In the genomic region with DNA sequence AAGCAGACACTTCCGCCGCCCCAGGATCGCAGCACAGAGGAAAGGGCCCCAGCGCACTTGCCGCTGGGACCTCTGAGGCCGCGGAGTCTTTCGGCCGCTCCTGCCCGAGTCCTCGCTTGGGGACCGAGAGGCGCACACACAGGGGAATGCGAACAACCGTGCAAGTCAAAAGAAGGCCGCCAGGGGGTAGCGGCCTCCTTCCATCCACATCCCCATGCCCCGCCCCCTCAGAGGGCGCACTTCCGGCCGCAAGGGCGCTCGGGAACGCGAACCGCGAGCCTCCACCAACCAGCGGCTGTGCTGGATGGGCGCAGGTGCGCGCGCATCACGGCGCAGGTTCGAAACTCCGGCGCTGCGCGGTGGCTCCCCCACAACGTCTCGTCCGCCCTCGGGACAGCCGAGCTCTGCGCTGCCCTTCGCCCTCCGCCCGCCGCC, we compare ENCODE assay signal across 8 mouse cellular contexts. TPM values are rescaled to one million over a fixed set of nuclear protein-coding genes. Genes with fewer than 3 reads are reported as not detected.
DNase-seq lines count a peak whose midpoint lies in the region; ATAC-seq and TF ChIP-seq lines count a peak whose summit lies in the region.

D030056L22Rik (plus strand) TSS at position 328 of the 435 bp plus-strand sequence.

- peak; percentile 98 for ATAC-seq in embryonic facial prominence, embryonic 15.5 days (ENCODE audit: insufficient number of reproducible peaks, low FRiP score, low TSS enrichment, low read depth)
- ATAC-seq in kidney, embryonic 14.5 days (ENCODE audit: low FRiP score, low TSS enrichment) = peak; percentile 98
- peak; percentile 99 for ATAC-seq in limb, embryonic 15.5 days (ENCODE audit: insufficient number of reproducible peaks, low FRiP score, low TSS enrichment, low read depth)

- peak; percentile 97 for DNase-seq in 416B (ENCODE audit: low read depth)
- peak; percentile 97 for DNase-seq in heart, adult 9 months (ENCODE audit: low spot score in 2 of 2)
- peak; percentile 94 to 97 for DNase-seq in monocyte, adult 2 months (ENCODE audit: low read depth in 1 of 2, low spot score in 2 of 2)
- peak; percentile 98 to 99 for DNase-seq in spleen, postnatal 36 days (ENCODE audit: low spot score in 2 of 2)

- no peaks in the 10 kb centered on the region for H3K9me3 ChIP-seq in embryonic facial prominence, embryonic 15.5 days (replicated peaks)
- H3K9me3 ChIP-seq in kidney, embryonic 14.5 days (ENCODE audit: control insufficient read depth, low read length) = no peaks in the 10 kb centered on the region
- H3K9me3 ChIP-seq in limb, embryonic 15.5 days = no peaks in the 10 kb centered on the region

- H3K36me3 ChIP-seq in embryonic facial prominence, embryonic 15.5 days = no peaks in the 10 kb centered on the region
- peaks cover under 1% of the 10 kb centered on the region; the same call in 1 of the 2 replicates for H3K36me3 ChIP-seq in kidney, embryonic 14.5 days (ENCODE audit: control insufficient read depth, insufficient read depth, low read length)
- peaks cover 2% of the 10 kb centered on the region; the same call in 1 of the 2 replicates for H3K36me3 ChIP-seq in limb, embryonic 15.5 days

- peak within 1 kb of the TSS; percentile 98 for H3K27ac ChIP-seq in bone marrow, adult 2 months (ENCODE audit: control insufficient read depth, insufficient read depth, low read depth, low read length, poor library complexity)
- peak within 1 kb of the TSS; percentile 98 for H3K27ac ChIP-seq in embryonic facial prominence, embryonic 15.5 days (replicated peaks)
- H3K27ac ChIP-seq in kidney, embryonic 14.5 days (ENCODE audit: low read depth, low read length) = peak within 1 kb of the TSS; percentile 94
- H3K27ac ChIP-seq in limb, embryonic 15.5 days = peak within 1 kb of the TSS; percentile 97

- TF ChIP-seq CTCF in bone marrow, adult 2 months (IDR thresholded peaks at IDR 0.05; ENCODE audit: control insufficient read depth, insufficient read depth, low read length) = peak; percentile 64; the same call in 1 of the 2 replicates

- TF ChIP-seq POLR2A in bone marrow, adult 2 months (IDR thresholded peaks at IDR 0.05; ENCODE audit: borderline replicate concordance, control insufficient read depth, low read depth, low read length) = peak; percentile 76

- no peaks in the 10 kb centered on the region for H3K27me3 ChIP-seq in embryonic facial prominence, embryonic 15.5 days
- H3K27me3 ChIP-seq in kidney, embryonic 14.5 days (ENCODE audit: control insufficient read depth, insufficient read depth, low read length) = no peaks in the 10 kb centered on the region
- H3K27me3 ChIP-seq in limb, embryonic 15.5 days = no peaks in the 10 kb centered on the region

- H3K4me2 ChIP-seq in embryonic facial prominence, embryonic 15.5 days (replicated peaks) = peak within 1 kb of the TSS; percentile 87
- peak within 1 kb of the TSS; percentile 63 for H3K4me2 ChIP-seq in kidney, embryonic 14.5 days (replicated peaks; ENCODE audit: low read depth, low read length)
- H3K4me2 ChIP-seq in limb, embryonic 15.5 days = peak within 1 kb of the TSS; percentile 71

- peak within 1 kb of the TSS; percentile 87 for H3K4me3 ChIP-seq in bone marrow, adult 2 months (replicated peaks; ENCODE audit: control insufficient read depth, low read depth, low read length)
- H3K4me3 ChIP-seq in embryonic facial prominence, embryonic 15.5 days (replicated peaks) = peak within 1 kb of the TSS; percentile 87
- H3K4me3 ChIP-seq in kidney, embryonic 14.5 days (ENCODE audit: low read length) = peak within 1 kb of the TSS; percentile 84
- H3K4me3 ChIP-seq in limb, embryonic 15.5 days = peak within 1 kb of the TSS; percentile 88

- WGBS in bone marrow, adult 2 months = under 1% methylated on average over 49 of the region's 49 CpGs
- under 1% methylated on average over 49 of the region's 49 CpGs for WGBS in embryonic facial prominence, embryonic 15.5 days
- WGBS in kidney, embryonic 14.5 days = 0% methylated on average over 43 of the region's 49 CpGs
- WGBS in limb, embryonic 15.5 days = under 1% methylated on average over 49 of the region's 49 CpGs

- no peaks in the 10 kb centered on the region; the same call in 1 of the 2 replicates for H3K4me1 ChIP-seq in bone marrow, adult 2 months (ENCODE audit: control insufficient read depth, insufficient read depth, low read length)
- H3K4me1 ChIP-seq in embryonic facial prominence, embryonic 15.5 days = peaks cover 25% of the 10 kb centered on the region
- peaks cover 18% of the 10 kb centered on the region; the same call in 1 of the 2 replicates for H3K4me1 ChIP-seq in kidney, embryonic 14.5 days (ENCODE audit: control insufficient read depth, insufficient read depth, low read length)
- H3K4me1 ChIP-seq in limb, embryonic 15.5 days = peaks cover 17% of the 10 kb centered on the region

- H3K9ac ChIP-seq in embryonic facial prominence, embryonic 15.5 days = peak within 1 kb of the TSS; percentile 81
- H3K9ac ChIP-seq in kidney, embryonic 14.5 days (ENCODE audit: low read depth, low read length) = peak within 1 kb of the TSS; percentile 87
- H3K9ac ChIP-seq in limb, embryonic 15.5 days = peak within 1 kb of the TSS; percentile 87

RNA-seq across cellular contexts. Expression of gene D030056L22Rik, which starts in this region (rescaled TPM):
- 27.6 and 35.6 TPM in 2 replicates for polyA plus RNA-seq in bone marrow, adult 2 months (2011; ENCODE audit: insufficient read depth, insufficient read length, low replicate concordance, missing spikeins)
- 26.3 and 28.3 TPM in 2 replicates for polyA plus RNA-seq in embryonic facial prominence, embryonic 15.5 days (2015; fragmentation: Nextera tagmentation; extraction: Ambion mirVana)
- polyA plus RNA-seq in kidney, embryonic 14.5 days (2014; fragmentation: Nextera tagmentation; extraction: Ambion mirVana) = 47.8 and 49.5 TPM in 2 replicates
- polyA plus RNA-seq in limb, embryonic 15.5 days (2015; fragmentation: Nextera tagmentation; extraction: Ambion mirVana) = 20.1 and 22.6 TPM in 2 replicates

Comparison
In these comparisons a context has a peak if more than half of its experiments do, and no peak if none do; other contexts are left out.
1. Peak in every context shown above with its lines: DNase-seq, ATAC-seq, H3K4me3 ChIP-seq and H3K27ac ChIP-seq.